Mouse (Mus musculus) neural tube, embryonic 14.5 days (tissue): ENCODE data around the gene Riox1. TPM values are rescaled to one million over a fixed set of nuclear protein-coding genes. Genes with fewer than 3 reads are reported as not detected.
"Not testable (repeated sequence)": the region's sequence is repeated elsewhere in the genome, so short reads cannot be mapped to it uniquely, and the experiment has no call there.

Experiments used
- ATAC-seq: fragments of 200-750 bp; cut with Nextera tagmentation; 2 replicates; pipeline ENCODE4 v1.8.0; 2017; ENCODE audit warnings: low read depth, mild to moderate bottlenecking, moderate TSS enrichment, moderate library complexity
- H3K27ac ChIP-seq: fragments of 300-500 bp; sonication (generic); 2 replicates; pipeline ENCODE4 v1.5.1; 2014; ENCODE audit warnings: low read depth, mild to moderate bottlenecking, control low read depth, low read length, moderate library complexity, mixed read lengths
- H3K27me3 ChIP-seq: fragments of 300-500 bp; sonication (generic); 2 replicates; pipeline ENCODE4 v1.6.1; 2014; ENCODE audit warnings: low read length; ENCODE audit not compliant: control insufficient read depth, insufficient read depth
- H3K36me3 ChIP-seq: fragments of 300-500 bp; sonication (generic); 2 replicates; pipeline ENCODE4 v1.6.1; 2014; ENCODE audit warnings: low read length, mixed read lengths; ENCODE audit not compliant: control insufficient read depth, insufficient read depth
- H3K4me1 ChIP-seq: fragments of 300-500 bp; sonication (generic); 2 replicates; pipeline ENCODE4 v1.6.1; 2014; ENCODE audit warnings: low read length; ENCODE audit not compliant: control insufficient read depth, insufficient read depth
- H3K4me2 ChIP-seq: fragments of 300-500 bp; sonication (generic); 2 replicates; pipeline ENCODE4 v1.6.1; 2014; ENCODE audit warnings: mild to moderate bottlenecking, low read depth, low read length, control low read depth
- H3K4me3 ChIP-seq: fragments of 300-500 bp; sonication (generic); 2 replicates; pipeline ENCODE4 v1.5.1; 2014; ENCODE audit warnings: low read depth, low read length, control low read depth, mixed read lengths
- H3K9ac ChIP-seq: fragments of 300-500 bp; sonication (generic); replicated peaks from 2 replicates; pipeline ENCODE4 v1.6.1; 2014; ENCODE audit warnings: low read depth, mild to moderate bottlenecking, control low read depth, low read length, mixed read lengths
- H3K9me3 ChIP-seq: fragments of 300-500 bp; sonication (generic); 2 replicates; pipeline ENCODE4 v1.6.1; 2016; ENCODE audit warnings: low read length; ENCODE audit not compliant: control insufficient read depth
- WGBS: fragments of 180-500 bp; shearing (Covaris S2); extraction: QIAGEN DNeasy Blood & Tissue Kit; methylation state at CpG from one replicate; pipeline ENCODE4 v1.1.7; 2014; 5-methylcytosine and 5-hydroxymethylcytosine counted together
- polyA plus RNA-seq: library from polyadenylated mRNA; unstranded; fragments of >200 nt; fragmentation: Nextera tagmentation; extraction: Ambion mirVana; gene quantifications from 2 replicates; pipeline ENCODE4 v1.2.1, GENCODE M21; 2014

Riox1 gene
- polyA plus RNA-seq, 1 experiment from 2014 or later = 10.5 TPM

GRCm38 (mm10) chr12:83923486-83923859 is 26.9 kb upstream of the Riox1 start:
- no peak for ATAC-seq
- WGBS = 81% methylated on average over 1 of the region's 1 CpGs
- H3K9ac ChIP-seq = no peak overlapping the region

DNA sequence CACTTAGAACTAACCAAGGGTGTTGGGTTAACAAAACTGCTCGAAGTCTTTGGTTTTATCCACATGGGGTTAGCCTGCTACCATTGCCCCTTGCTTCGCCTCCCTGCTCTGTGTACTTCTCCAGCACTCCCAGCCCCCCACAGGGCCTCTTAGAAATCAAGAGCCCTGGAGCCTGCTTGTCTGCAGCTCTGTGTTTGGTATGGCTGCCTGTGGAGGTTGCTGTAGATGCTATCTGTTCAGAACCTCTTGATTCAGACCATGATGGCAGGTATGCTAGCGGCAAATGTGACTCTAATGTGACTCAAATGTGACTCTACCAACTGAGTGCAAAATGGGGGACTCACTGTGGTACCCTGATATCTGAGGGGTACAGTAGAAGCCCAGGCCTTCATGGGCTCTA is 26.1 kb upstream of the Riox1 start:
- H3K4me1 ChIP-seq = no peaks in the 10 kb centered on the region; the same call in 1 of the 2 replicates
- no peak overlapping the region for H3K9ac ChIP-seq
- ATAC-seq = no peak
- no peaks in the 10 kb centered on the region for H3K27me3 ChIP-seq
- no peaks in the 10 kb centered on the region for H3K36me3 ChIP-seq
- no peak overlapping the region for H3K4me2 ChIP-seq
- no peak overlapping the region for H3K27ac ChIP-seq
- no peaks in the 10 kb centered on the region for H3K9me3 ChIP-seq
- no peak overlapping the region for H3K4me3 ChIP-seq
- WGBS = 66% methylated on average over 3 of the region's 3 CpGs

More at GRCm38 (mm10) chr12:83923486-83923859, 26.9 kb upstream of the Riox1 start:
- H3K4me3 ChIP-seq = no peak overlapping the region
- H3K27me3 ChIP-seq = no peaks in the 10 kb centered on the region
- no peak overlapping the region for H3K27ac ChIP-seq
- no peaks in the 10 kb centered on the region for H3K36me3 ChIP-seq
- no peak overlapping the region for H3K4me2 ChIP-seq
- no peaks in the 10 kb centered on the region for H3K9me3 ChIP-seq
- no peaks in the 10 kb centered on the region; the same call in 1 of the 2 replicates for H3K4me1 ChIP-seq

GRCm38 (mm10) chr12:83925160-83925703 is 25.2 kb upstream of the Riox1 start:
- 72% methylated on average over 7 of the region's 7 CpGs for WGBS
- ATAC-seq = no peak

DNA sequence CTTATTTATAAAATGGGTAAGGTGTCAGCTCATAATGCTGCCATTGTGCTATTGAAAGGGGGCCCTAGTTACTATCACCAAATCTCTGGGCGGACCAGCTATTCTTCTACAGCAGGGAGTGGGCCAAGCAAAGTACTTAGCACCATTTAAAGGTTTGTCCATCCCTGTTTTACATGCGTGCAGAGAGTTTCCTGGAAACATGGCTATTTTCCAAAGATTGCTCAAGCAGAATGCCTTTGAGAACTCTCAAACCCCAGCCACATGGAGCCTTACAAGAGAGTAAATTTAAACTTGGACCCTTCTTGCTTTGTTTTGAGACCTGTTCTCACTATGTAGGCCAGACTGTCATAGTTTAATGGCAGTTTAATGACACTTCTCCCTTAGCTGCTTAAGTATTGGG is 24.3 kb upstream of the Riox1 start:
- Histone ChIP-seq H3K27ac (no peak overlapping the region), H3K36me3 (no peaks in the 10 kb centered on the region), H3K4me1 (no peaks in the 10 kb centered on the region), H3K4me3 (no peak overlapping the region), H3K4me2 (no peak overlapping the region), H3K9ac (no peak overlapping the region), H3K9me3 (no peaks in the 10 kb centered on the region), H3K27me3 (no peaks in the 10 kb centered on the region)
- 69% methylated on average over 2 of the region's 2 CpGs for WGBS
- ATAC-seq = no peak

More at GRCm38 (mm10) chr12:83925160-83925703, 25.2 kb upstream of the Riox1 start:
- Histone ChIP-seq H3K4me3 (no peak overlapping the region), H3K9ac (no peak overlapping the region), H3K4me2 (no peak overlapping the region), H3K9me3 (no peaks in the 10 kb centered on the region), H3K27me3 (no peaks in the 10 kb centered on the region), H3K36me3 (no peaks in the 10 kb centered on the region), H3K27ac (no peak overlapping the region), H3K4me1 (no peaks in the 10 kb centered on the region; the same call in 1 of the 2 replicates)

- Histone ChIP-seq H3K9me3 (no peaks in the 10 kb centered on the region), H3K4me2 (no peak overlapping the region), H3K27ac (no peak overlapping the region), H3K36me3 (no peaks in the 10 kb centered on the region), H3K9ac (no peak overlapping the region), H3K4me3 (no peak overlapping the region), H3K27me3 (no peaks in the 10 kb centered on the region), H3K4me1 (no peaks in the 10 kb centered on the region)
- WGBS = 82% methylated on average over 4 of the region's 4 CpGs
- ATAC-seq = no peak
These were observed 22.7 kb upstream of the Riox1 start for GRCm38 (mm10) chr12:83927747-83928146.

DNA sequence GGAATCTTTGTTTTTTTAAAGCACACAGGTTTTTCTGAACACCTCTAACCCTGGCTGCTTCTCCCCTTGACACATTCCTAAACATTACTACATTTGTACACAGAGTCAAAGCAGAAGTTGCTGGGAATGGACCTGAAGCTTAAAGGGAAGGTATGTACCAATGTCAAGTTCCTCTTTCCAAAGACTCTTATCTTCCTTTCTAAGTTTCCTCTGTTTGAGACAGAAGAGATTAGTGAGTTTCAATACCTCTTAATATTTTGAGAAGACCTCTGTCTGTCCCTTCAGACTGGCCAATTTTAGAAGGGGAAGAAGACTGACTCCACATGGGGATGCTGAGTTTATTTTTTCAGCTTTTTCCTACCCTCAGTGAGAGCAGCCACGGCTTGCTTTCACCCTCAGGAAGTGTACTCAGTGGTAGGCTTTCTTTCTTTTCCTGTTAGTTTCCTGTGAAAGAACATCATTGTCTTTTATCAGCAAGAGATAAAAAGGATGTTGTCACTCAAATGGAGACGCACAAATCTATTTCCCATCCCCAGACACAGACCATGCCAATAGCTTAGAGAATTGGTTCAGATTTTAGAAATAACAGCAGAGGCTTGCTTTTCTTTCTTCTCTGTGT is 21.1 kb upstream of the Riox1 start:
- Histone ChIP-seq H3K4me1 (no peaks in the 10 kb centered on the region), H3K27ac (no peak overlapping the region), H3K4me2 (no peak overlapping the region), H3K27me3 (no peaks in the 10 kb centered on the region), H3K9me3 (no peaks in the 10 kb centered on the region), H3K36me3 (no peaks in the 10 kb centered on the region), H3K9ac (no peak overlapping the region), H3K4me3 (no peak overlapping the region)
- ATAC-seq = no peak
- 41% methylated on average over 2 of the region's 2 CpGs for WGBS

DNA sequence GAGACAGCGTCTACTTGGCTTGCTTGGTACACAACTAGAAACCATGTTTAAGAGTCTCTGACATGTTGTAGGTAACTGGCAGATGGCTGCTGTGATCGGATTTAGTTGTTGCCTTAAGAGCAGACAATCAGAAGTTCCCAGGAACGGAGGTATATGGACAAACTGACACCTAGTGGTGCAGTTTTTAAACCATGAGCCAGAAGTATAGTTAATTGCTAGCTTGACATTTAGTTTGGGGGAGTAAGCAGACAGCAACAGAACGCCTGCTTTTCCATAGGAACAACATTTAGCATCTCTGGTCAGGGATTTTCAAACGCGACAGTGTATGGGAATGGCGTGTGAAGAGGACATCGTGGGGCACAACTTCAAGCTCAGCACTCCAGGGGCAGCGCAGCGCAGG is 12.8 kb upstream of the Riox1 start:
- 72% methylated on average over 10 of the region's 10 CpGs for WGBS
- Histone ChIP-seq H3K9ac (no peak overlapping the region), H3K9me3 (no peaks in the 10 kb centered on the region), H3K4me1 (no peaks in the 10 kb centered on the region), H3K4me3 (no peak overlapping the region), H3K36me3 (no peaks in the 10 kb centered on the region), H3K27me3 (no peaks in the 10 kb centered on the region), H3K4me2 (no peak overlapping the region), H3K27ac (no peak overlapping the region)
- no peak for ATAC-seq

GRCm38 (mm10) chr12:83938592-83938991 is 11.8 kb upstream of the Riox1 start:
- not testable (repeated sequence) for H3K27me3 ChIP-seq, H3K36me3 ChIP-seq, H3K27ac ChIP-seq, H3K9ac ChIP-seq, ATAC-seq, H3K4me3 ChIP-seq, H3K4me1 ChIP-seq, H3K9me3 ChIP-seq, H3K4me2 ChIP-seq
- 65% methylated on average over 1 of the region's 1 CpGs for WGBS

DNA sequence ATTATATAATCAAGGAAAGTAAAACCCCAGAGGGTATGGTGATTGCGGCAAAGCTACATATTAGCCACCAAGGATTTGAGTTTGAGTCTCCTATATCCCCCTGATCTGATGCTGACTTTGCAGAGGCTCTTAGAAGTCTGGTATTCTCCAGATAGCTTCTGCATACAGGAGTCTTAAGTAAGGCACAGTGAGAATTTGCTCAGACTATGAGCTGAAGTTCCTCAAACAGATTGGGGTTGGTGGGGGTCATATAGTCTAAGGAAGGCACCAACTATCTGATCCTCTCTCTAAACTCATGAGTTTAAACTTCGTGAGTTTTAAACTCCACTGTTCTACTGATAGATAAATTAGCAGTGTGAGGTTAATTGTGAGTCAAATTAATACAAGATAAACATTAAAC is 11.1 kb upstream of the Riox1 start:
- H3K9me3 ChIP-seq = no peaks in the 10 kb centered on the region
- no peaks in the 10 kb centered on the region for H3K27me3 ChIP-seq
- H3K27ac ChIP-seq = no peak overlapping the region
- H3K4me1 ChIP-seq = no peaks in the 10 kb centered on the region
- no peak for ATAC-seq
- H3K36me3 ChIP-seq = no peaks in the 10 kb centered on the region
- 74% methylated on average over 2 of the region's 2 CpGs for WGBS
- H3K4me3 ChIP-seq = no peak overlapping the region
- no peak overlapping the region for H3K9ac ChIP-seq
- no peak overlapping the region for H3K4me2 ChIP-seq
